Comparison of ENCODE assay signal across 8 mouse cellular contexts in genomic region chr5:18087919-18088445, GRCm38 (mm10).
A peak's percentile ranks its signal among the peaks of the same experiment; 100 is the strongest.
DNase-seq lines count a peak whose midpoint lies in the region; ATAC-seq lines count a peak whose summit lies in the region.

No protein-coding gene starts in this region.

- H3K4me2 ChIP-seq in kidney, embryonic 14.5 days (replicated peaks; ENCODE audit: low read depth, low read length): no peak overlapping the region; the same call in 1 of the 2 replicates
- H3K4me2 ChIP-seq in limb, embryonic 13.5 days (replicated peaks): peak overlapping the region; percentile 25; the same call in 1 of the 2 replicates
- H3K4me2 ChIP-seq in neural tube, embryonic 13.5 days: peak overlapping the region; percentile 21; the same call in 1 of the 2 replicates

- no peaks in the 10 kb centered on the region for H3K36me3 ChIP-seq in kidney, embryonic 14.5 days (ENCODE audit: control insufficient read depth, insufficient read depth, low read length)
- no peaks in the 10 kb centered on the region for H3K36me3 ChIP-seq in limb, embryonic 13.5 days
- no peaks in the 10 kb centered on the region for H3K36me3 ChIP-seq in neural tube, embryonic 13.5 days

- no peak overlapping the region for H3K9ac ChIP-seq in kidney, embryonic 14.5 days (ENCODE audit: low read depth, low read length)
- no peak overlapping the region for H3K9ac ChIP-seq in limb, embryonic 13.5 days
- no peak overlapping the region for H3K9ac ChIP-seq in neural tube, embryonic 13.5 days

- no peak overlapping the region for H3K4me3 ChIP-seq in kidney, embryonic 14.5 days (ENCODE audit: low read length)
- no peak overlapping the region for H3K4me3 ChIP-seq in limb, embryonic 13.5 days
- H3K4me3 ChIP-seq in neural tube, embryonic 13.5 days: no peak overlapping the region

- no peaks in the 10 kb centered on the region for H3K4me1 ChIP-seq in kidney, embryonic 14.5 days (ENCODE audit: control insufficient read depth, insufficient read depth, low read length)
- H3K4me1 ChIP-seq in limb, embryonic 13.5 days: 0 out of 2 replicates have a peak, but pooled peaks cover 4% of the 10 kb centered on the region
- H3K4me1 ChIP-seq in neural tube, embryonic 13.5 days (replicated peaks): no peaks in the 10 kb centered on the region

- no peaks in the 10 kb centered on the region for H3K27me3 ChIP-seq in kidney, embryonic 14.5 days (ENCODE audit: control insufficient read depth, insufficient read depth, low read length)
- no peaks in the 10 kb centered on the region for H3K27me3 ChIP-seq in limb, embryonic 13.5 days
- H3K27me3 ChIP-seq in neural tube, embryonic 13.5 days: no peaks in the 10 kb centered on the region

- DNase-seq in thymus, postnatal 0 days (ENCODE audit: low spot score): peak; percentile 19
- no peak for DNase-seq in thymus, postnatal 14 days
- DNase-seq in cerebellum, postnatal 25 days: peak; percentile 52 to 70
- DNase-seq in heart, adult 9 months (ENCODE audit: low spot score in 2 of 2): peak; percentile 1 to 33
- DNase-seq in MN1 (ENCODE audit: low spot score): no peak

- peak; percentile 87 for ATAC-seq in kidney, embryonic 14.5 days (ENCODE audit: low FRiP score, low TSS enrichment)
- peak; percentile 71; the same call in 1 of the 2 replicates for ATAC-seq in limb, embryonic 13.5 days (ENCODE audit: low FRiP score, low read depth)
- peak; percentile 76 for ATAC-seq in neural tube, embryonic 13.5 days (ENCODE audit: low read depth)

- WGBS in kidney, embryonic 14.5 days: 40% methylated on average over 8 of the region's 8 CpGs
- 42% methylated on average over 8 of the region's 8 CpGs for WGBS in limb, embryonic 13.5 days
- 43% methylated on average over 8 of the region's 8 CpGs for whole genome bisulfite sequencing in neural tube, embryonic 13.5 days

- no peaks in the 10 kb centered on the region for H3K9me3 ChIP-seq in kidney, embryonic 14.5 days (ENCODE audit: control insufficient read depth, low read length)
- H3K9me3 ChIP-seq in limb, embryonic 13.5 days: no peaks in the 10 kb centered on the region
- H3K9me3 ChIP-seq in neural tube, embryonic 13.5 days: no peaks in the 10 kb centered on the region

- H3K27ac ChIP-seq in kidney, embryonic 14.5 days (ENCODE audit: low read depth, low read length): no peak overlapping the region
- H3K27ac ChIP-seq in limb, embryonic 13.5 days: no peak overlapping the region
- H3K27ac ChIP-seq in neural tube, embryonic 13.5 days (replicated peaks): no peak overlapping the region

Comparison
In these comparisons a context has a peak if more than half of its experiments do, and no peak if none do; other contexts are left out.
1. DNase-seq: peak in thymus, postnatal 0 days (single experiment), cerebellum, postnatal 25 days (2 of 2) and heart, adult 9 months (2 of 2); none in thymus, postnatal 14 days (single experiment) and MN1 (single experiment).
2. Peak in every context shown above with its lines, with median percentiles within 50 percentile points of each other: ATAC-seq.